Mouse (Mus musculus) small intestine, adult 2 months (tissue): ENCODE measurements at regions not wholly inside any gene's neighbourhood (a gene's known extent, or its start where the extent isn't known, plus 50 kb on each side); places are given as distances from the start of the nearest gene placed in this dataset.

Experiments
- CTCF ChIP-seq: fragments of 200-500 bp; IDR thresholded peaks from 2 replicates; pipeline ENCODE4 v1.5.1; 2012; ENCODE audit warnings: low read depth, mild to moderate bottlenecking, control low read depth, inconsistent platforms, low read length, moderate library complexity, mixed read lengths; ENCODE audit not compliant: insufficient replicate concordance, insufficient read length; ENCODE audit errors: extremely low read depth
- POLR2A ChIP-seq: fragments of 200-500 bp; IDR thresholded peaks from 2 replicates; pipeline ENCODE4 v1.6.1; 2012; ENCODE audit warnings: low read depth, mild to moderate bottlenecking, control low read depth, inconsistent platforms, low read length, moderate library complexity

DNA sequence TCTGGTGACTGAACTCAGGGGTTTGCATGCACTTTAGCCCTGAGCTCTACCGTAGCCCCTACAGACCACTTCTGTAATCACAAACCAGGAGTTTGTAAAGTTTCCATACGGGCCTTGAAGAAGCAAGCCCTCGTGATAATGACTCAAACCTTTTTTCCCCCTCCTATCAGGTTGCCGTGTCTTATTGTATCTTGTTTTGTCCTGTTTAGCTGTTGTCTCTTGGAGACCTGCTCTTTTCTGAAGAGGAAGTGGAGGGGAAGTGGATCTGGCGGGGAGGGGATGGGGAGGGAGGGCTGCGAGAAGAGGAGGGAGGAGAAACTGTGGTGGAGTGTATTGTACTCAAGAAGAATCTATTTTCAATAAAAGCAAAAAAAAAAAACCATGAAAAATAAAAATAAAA is 87.0 kb downstream of the Fam43a start:
- TF ChIP-seq POLR2A (no peak), CTCF (no peak)
